Mouse (Mus musculus): ENCODE data around the gene Ndc80. TPM values are rescaled to one million over a fixed set of nuclear protein-coding genes. Genes with fewer than 3 reads are reported as not detected.
A peak's percentile ranks its signal among the peaks of the same experiment; 100 is the strongest.

Ndc80 gene
- polyA plus RNA-seq, 1 experiment, result 0.38 TPM

DNA sequence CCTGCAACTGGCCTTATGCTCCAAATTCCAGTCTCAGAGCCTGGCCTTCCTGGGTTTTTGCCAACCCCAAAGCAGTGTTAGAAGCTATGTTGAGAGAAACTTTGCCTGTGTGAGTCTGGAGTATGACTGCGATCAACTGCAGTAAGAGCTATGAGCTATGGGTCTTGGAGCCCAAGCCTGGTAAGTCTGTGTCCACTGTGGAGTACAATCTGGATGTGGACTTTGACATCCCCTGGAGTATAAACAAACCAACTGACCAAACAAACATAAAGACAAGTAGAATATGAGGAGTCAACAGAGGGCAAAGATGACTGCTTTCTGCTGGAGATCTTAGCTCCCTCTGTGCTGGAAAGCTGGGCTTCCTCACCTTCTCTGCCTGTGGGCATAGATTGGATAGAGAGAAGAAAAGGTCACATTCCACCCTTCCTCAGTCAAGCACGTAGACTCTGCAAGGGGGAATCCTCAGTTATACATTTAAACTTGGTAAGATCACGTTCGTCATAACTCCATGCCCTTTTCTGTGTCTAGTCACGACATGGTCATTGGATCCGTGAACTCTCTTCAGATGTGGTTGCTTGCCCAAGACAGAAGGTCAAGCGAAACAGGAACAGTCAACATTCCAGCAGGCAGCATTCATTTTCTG is 43.1 kb downstream of the Ndc80 start:
- no peak for TF ChIP-seq CTCF (IDR thresholded peaks at IDR 0.05; ENCODE audit: extremely low read depth, insufficient read depth, low read length)
- TF ChIP-seq POLR2A (IDR thresholded peaks at IDR 0.05; ENCODE audit: extremely low read depth, insufficient read depth, low read length), result no peak
- no peak overlapping the region for H3K27ac ChIP-seq (ENCODE audit: insufficient read depth, low read length)
- no peak overlapping the region for H3K4me3 ChIP-seq (ENCODE audit: insufficient read depth, low read length)
- H3K4me1 ChIP-seq (ENCODE audit: control insufficient read depth, insufficient read depth, low read length), result no peaks in the 10 kb centered on the region

DNA sequence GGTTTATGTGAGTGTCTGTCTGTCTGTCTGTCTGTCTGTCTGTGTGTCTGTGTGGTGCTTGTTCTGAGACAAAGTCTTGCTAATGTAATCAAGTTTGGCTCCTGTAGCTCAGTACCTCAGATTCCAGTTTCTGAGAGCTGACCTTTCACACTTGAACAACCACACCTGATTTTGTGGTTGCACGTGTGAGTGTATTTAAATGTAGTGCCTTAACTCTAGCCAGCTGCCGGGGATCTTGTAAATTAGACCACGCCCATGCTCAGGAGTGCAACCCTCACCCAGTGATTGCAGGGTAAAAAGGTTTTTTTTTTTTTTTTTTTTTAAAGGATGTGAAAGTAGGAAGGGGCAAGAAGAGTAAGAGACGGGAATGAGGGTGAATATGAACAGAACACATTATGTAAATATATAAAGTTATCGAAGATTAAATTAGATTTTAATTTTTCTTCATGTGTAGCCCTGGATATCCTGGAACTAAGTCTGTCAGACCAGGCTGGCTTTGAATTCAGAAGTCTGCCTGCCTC is 47.2 kb downstream of the Ndc80 start:
- TF ChIP-seq POLR2A (IDR thresholded peaks at IDR 0.05; ENCODE audit: extremely low read depth, insufficient read depth, low read length), result no peak
- TF ChIP-seq CTCF (IDR thresholded peaks at IDR 0.05; ENCODE audit: extremely low read depth, insufficient read depth, low read length), result no peak
- no peak overlapping the region for H3K27ac ChIP-seq (ENCODE audit: insufficient read depth, low read length)

DNA sequence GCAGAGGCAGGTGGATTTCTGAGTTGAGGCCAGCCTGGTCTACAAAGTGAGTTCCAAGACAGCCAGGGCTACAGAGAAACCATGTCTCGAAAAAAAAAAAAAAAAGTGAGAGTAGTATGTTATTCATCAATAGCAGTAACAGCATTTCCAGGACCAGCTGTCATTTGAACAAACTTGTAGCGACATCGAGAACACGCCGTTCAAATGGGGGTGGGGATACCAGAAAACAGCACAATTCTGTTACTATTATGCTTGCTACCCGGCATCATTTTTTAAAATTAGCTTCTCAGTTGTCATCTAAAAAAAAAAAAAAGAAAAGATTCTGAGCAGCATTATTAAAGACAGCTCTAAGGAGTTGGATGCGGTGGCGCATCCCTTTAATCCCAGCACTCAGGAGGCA is 49.2 kb downstream of the Ndc80 start:
- H3K4me1 ChIP-seq (ENCODE audit: control insufficient read depth, insufficient read depth, low read length), result peaks cover 4% of the 10 kb centered on the region
- H3K4me3 ChIP-seq (ENCODE audit: insufficient read depth, low read length), result no peak overlapping the region
- H3K27ac ChIP-seq (ENCODE audit: insufficient read depth, low read length), result no peak overlapping the region
- TF ChIP-seq CTCF (IDR thresholded peaks at IDR 0.05; ENCODE audit: extremely low read depth, insufficient read depth, low read length) (no peak), POLR2A (IDR thresholded peaks at IDR 0.05; ENCODE audit: extremely low read depth, insufficient read depth, low read length) (no peak)

More for the DNA sequence above, 47.2 kb downstream of the Ndc80 start:
- H3K4me3 ChIP-seq (ENCODE audit: insufficient read depth, low read length), result no peak overlapping the region
- H3K4me1 ChIP-seq (ENCODE audit: control insufficient read depth, insufficient read depth, low read length), result peaks cover 1% of the 10 kb centered on the region

DNA sequence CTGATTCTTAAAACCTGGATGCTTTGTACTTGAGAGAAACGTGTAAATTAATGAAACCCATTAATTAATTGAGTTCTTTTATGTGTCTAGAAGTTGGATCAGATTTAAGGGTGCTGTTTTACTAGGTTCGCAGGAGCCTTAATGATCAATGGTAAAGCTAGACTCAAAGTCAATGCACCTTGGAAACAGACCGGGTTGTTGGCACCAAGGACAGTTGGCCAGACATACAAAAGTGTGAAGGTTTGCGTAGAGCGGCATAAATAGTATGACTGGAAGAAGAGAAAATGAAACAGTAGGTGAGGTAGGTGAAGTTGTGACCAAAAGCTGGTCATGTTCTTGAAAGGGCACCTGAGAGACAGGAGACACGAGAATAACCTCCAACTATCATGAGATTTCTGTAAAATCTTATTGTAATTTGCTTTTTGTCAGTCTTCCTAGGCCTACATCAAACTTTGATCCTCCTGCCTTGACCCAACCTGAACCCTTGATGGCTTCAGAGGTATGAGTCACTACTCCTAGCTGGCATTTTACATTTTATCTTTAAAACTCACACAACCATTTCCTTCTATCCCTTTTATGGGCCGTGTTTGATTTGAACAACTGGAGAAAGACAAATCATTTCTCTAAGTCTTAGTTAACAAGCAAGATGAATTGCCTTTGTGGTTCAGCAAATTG is 50.2 kb downstream of the Ndc80 start:
- TF ChIP-seq POLR2A (IDR thresholded peaks at IDR 0.05; ENCODE audit: extremely low read depth, insufficient read depth, low read length) (no peak), CTCF (IDR thresholded peaks at IDR 0.05; ENCODE audit: extremely low read depth, insufficient read depth, low read length) (no peak)
- Histone ChIP-seq H3K4me3 (ENCODE audit: insufficient read depth, low read length) (peak overlapping the region; percentile 95; the same call in 1 of the 2 replicates), H3K27ac (ENCODE audit: insufficient read depth, low read length) (no peak overlapping the region)

DNA sequence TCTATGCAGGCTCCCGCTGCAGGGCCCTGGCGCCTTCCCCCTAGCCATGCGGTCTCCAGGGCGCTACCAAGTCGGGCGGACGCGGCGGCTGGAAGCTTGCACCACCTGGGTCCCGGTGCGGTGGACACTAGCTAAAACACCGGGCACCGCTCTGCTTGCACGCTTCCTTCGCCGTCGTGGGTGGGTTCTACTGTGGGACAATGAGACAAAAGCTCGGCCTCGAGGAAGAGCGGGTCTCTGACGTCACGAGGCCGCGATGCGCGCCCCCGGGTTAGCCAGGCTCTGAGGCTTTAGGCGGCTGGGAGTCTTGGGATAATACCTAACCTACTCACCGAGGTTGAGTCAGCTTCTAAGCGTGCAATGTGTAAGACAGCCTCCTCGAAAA is 51.0 kb downstream of the Ndc80 start:
- peak overlapping the region; percentile 95 for H3K4me3 ChIP-seq (ENCODE audit: insufficient read depth, low read length)
- H3K27ac ChIP-seq (ENCODE audit: insufficient read depth, low read length), result peak overlapping the region; percentile 92
- peaks cover 4% of the 10 kb centered on the region for H3K4me1 ChIP-seq (ENCODE audit: control insufficient read depth, insufficient read depth, low read length)
- TF ChIP-seq POLR2A (IDR thresholded peaks at IDR 0.05; ENCODE audit: extremely low read depth, insufficient read depth, low read length) (no peak), CTCF (IDR thresholded peaks at IDR 0.05; ENCODE audit: extremely low read depth, insufficient read depth, low read length) (no peak)

More for the DNA sequence above, 50.2 kb downstream of the Ndc80 start:
- H3K4me1 ChIP-seq (ENCODE audit: control insufficient read depth, insufficient read depth, low read length), result peaks cover 4% of the 10 kb centered on the region

DNA sequence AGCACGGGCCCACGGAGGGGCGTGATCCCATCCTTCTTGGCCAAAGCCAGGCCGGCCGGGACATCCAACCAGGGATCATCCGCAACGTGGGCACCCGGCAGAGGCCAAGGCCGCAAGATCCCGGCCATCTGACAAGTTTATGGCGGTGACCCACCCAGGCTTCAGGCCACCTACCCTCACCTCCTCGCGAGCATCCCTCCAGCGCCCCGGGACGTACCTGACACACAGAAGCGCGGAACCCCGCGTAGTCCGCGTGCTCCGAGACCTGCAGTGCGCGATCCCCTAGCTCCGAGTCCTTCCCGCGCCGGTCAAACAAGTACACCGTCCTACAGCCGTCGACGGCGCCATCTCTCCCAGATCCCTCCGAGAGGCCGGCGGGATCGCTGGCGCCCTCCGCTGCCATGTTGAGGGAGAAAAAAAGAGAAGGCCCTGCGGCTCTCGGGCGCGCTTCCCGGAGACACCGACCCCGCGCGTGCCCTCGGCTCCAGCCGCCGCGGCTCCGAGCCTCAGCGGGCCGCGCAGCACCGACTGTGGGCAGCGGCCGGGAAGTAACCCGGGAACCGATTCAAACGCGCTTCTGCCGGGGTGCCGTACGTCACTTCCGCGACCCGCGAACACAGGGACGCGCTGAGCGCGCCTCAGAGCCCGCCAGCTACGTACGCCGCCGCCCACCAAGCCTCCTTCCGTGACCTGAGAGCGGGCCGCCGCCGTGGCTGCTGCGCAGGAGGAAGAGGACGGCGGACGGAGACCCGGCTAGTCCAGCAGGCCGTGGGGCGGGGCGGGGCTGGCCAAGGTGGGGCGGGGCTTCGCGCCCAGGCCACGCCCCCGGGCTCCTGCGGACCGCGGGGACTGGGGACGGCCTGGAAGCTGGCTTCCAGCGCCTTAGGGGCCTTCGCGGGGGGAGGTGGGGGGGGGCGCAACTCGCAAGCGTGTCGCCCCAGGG is 51.6 kb downstream of the Ndc80 start, which contains the start of gene Smchd1:
Gene Smchd1, minus strand, starts transcription at position 582 of the 943 bp plus-strand sequence.
- Histone ChIP-seq H3K4me1 (ENCODE audit: control insufficient read depth, insufficient read depth, low read length) (peaks cover 4% of the 10 kb centered on the region), H3K4me3 (ENCODE audit: insufficient read depth, low read length) (peak within 1 kb of the TSS; percentile 95), H3K27ac (ENCODE audit: insufficient read depth, low read length) (peak within 1 kb of the TSS; percentile 92)
- TF ChIP-seq CTCF (IDR thresholded peaks at IDR 0.05; ENCODE audit: extremely low read depth, insufficient read depth, low read length), result no peak
- peak; percentile 54; the same call in 1 of the 2 replicates for TF ChIP-seq POLR2A (IDR thresholded peaks at IDR 0.05; ENCODE audit: extremely low read depth, insufficient read depth, low read length)

DNA sequence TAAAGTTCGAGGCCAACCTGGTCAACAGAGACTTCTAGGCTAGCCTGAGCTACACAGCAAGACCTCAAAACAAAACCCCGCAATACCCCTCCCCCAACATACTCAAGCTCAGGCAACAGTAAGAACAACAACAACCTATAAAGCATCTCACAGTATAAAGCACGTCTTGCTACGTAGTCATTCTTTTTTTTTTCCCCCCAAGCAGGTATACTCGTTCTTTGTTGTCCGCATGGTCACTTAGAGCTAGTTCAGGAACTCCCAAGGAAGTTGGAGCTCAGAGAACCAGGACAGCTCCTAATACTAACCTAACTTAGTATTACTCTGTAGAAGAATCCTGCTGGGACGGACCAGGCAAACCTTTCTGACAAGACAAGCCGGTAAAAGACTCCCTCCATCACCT is 52.5 kb downstream of the Ndc80 start:
- TF ChIP-seq CTCF (IDR thresholded peaks at IDR 0.05; ENCODE audit: extremely low read depth, insufficient read depth, low read length) (no peak), POLR2A (IDR thresholded peaks at IDR 0.05; ENCODE audit: extremely low read depth, insufficient read depth, low read length) (no peak)
- Histone ChIP-seq H3K4me3 (ENCODE audit: insufficient read depth, low read length) (peak overlapping the region; percentile 95), H3K27ac (ENCODE audit: insufficient read depth, low read length) (no peak overlapping the region), H3K4me1 (ENCODE audit: control insufficient read depth, insufficient read depth, low read length) (peaks cover 4% of the 10 kb centered on the region)

DNA sequence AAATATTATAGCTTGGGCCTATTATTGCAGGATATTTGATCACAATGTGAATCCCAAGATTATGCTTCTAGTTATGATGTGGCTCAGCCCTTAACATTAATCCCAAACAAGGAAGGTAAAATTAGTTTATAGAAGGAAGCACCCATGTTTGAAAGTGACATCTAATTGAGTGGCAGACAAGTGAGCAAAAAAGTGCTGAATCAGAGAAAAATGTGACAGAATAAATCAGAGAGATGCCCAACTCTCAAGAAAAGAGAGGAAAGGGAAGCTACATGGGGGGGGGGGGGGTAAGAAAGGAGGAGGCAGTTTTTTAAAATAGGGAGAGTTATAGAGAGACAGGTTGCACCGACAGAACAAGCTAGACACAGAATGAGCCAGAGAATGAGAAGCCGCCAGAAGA is 55.4 kb downstream of the Ndc80 start:
- no peak overlapping the region for H3K27ac ChIP-seq (ENCODE audit: insufficient read depth, low read length)
- TF ChIP-seq POLR2A (IDR thresholded peaks at IDR 0.05; ENCODE audit: extremely low read depth, insufficient read depth, low read length) (no peak), CTCF (IDR thresholded peaks at IDR 0.05; ENCODE audit: extremely low read depth, insufficient read depth, low read length) (no peak)
- H3K4me1 ChIP-seq (ENCODE audit: control insufficient read depth, insufficient read depth, low read length), result peaks cover 3% of the 10 kb centered on the region
- no peak overlapping the region for H3K4me3 ChIP-seq (ENCODE audit: insufficient read depth, low read length)

DNA sequence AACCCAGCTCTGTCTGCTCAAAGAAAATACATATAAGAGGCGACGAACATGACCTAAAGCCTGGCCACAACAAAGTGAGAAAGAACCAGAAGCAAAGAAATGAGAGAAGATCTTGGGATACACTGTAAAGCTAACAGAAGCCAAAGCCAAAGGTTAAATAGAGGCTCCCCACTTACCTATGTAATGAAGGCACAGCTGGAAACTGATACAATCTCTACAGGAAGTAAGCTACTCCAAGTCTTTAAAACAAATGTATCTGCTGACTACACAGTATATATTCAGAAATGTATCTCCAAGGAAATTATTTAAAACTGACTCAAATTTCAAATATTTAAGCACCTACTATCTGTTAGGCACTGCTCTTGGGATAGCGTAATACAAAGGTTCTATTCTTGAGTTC is 66.3 kb downstream of the Ndc80 start:
- H3K27ac ChIP-seq (ENCODE audit: insufficient read depth, low read length), result no peak overlapping the region
- no peaks in the 10 kb centered on the region for H3K4me1 ChIP-seq (ENCODE audit: control insufficient read depth, insufficient read depth, low read length)
- H3K4me3 ChIP-seq (ENCODE audit: insufficient read depth, low read length), result no peak overlapping the region
- no peak for TF ChIP-seq POLR2A (IDR thresholded peaks at IDR 0.05; ENCODE audit: extremely low read depth, insufficient read depth, low read length)
- no peak for TF ChIP-seq CTCF (IDR thresholded peaks at IDR 0.05; ENCODE audit: extremely low read depth, insufficient read depth, low read length)
